Mouse (Mus musculus) adipose tissue, adult 10 weeks (tissue): ENCODE data around the gene Ncstn. TPM values are rescaled to one million over a fixed set of nuclear protein-coding genes. Genes with fewer than 3 reads are reported as not detected.

Experiments
- polyA plus RNA-seq: library from polyadenylated mRNA; stranded (reverse); fragments of 350-450 nt; fragmentation: Illumina TruSeq; extraction: RNeasy Lipid Tissue Mini Kit (QIAGEN cat#74804); gene quantifications from one replicate; pipeline ENCODE4 v1.2.3, GENCODE M21; 2014; ENCODE audit warnings: low read depth, low replicate concordance

The Ncstn gene
- 134 TPM for polyA plus RNA-seq

DNA sequence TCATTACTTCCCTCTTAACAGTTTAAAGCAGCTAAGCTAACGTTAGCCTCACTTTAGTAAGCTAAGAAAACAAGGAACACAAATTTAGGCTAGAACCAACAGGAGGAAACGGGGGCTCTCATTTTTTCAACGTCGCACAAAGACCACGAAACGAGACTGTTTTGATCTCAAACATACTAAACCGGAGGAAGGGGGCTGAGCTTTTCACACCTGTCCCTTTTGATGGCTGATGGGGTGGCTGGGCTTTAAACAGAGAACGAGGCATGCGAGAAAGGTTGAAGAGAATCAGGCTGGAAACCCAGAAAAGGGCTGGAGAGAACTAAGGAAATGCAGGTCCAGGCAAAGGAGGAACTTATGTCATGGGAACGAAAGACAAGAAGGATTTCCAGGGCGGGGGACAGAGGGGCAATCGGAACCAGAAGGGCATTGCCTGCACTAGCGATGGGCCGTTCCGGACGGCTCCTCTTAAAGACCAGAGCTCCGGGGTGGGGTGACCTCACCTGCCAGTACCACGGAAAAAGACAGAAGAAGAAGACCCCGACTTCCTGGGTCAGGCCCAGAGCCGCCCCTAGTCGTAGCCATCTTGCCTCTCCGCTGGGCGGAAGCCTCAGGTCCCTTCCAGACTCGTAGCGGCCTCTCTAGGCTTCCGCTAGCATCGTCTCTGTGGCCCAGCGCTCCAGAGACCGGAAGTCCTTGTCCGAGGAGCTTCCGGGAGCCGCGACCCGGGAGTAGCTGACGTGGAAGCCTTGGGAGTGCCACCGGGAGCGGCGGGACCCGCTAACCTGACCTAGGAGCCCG is at the start of gene Ncstn, which contains the start of gene Copa:
TSS of gene Ncstn (minus strand) at position 695 of the 798 bp plus-strand sequence.
TSS of gene Copa (plus strand) at position 429 of the 798 bp plus-strand sequence.

DNA sequence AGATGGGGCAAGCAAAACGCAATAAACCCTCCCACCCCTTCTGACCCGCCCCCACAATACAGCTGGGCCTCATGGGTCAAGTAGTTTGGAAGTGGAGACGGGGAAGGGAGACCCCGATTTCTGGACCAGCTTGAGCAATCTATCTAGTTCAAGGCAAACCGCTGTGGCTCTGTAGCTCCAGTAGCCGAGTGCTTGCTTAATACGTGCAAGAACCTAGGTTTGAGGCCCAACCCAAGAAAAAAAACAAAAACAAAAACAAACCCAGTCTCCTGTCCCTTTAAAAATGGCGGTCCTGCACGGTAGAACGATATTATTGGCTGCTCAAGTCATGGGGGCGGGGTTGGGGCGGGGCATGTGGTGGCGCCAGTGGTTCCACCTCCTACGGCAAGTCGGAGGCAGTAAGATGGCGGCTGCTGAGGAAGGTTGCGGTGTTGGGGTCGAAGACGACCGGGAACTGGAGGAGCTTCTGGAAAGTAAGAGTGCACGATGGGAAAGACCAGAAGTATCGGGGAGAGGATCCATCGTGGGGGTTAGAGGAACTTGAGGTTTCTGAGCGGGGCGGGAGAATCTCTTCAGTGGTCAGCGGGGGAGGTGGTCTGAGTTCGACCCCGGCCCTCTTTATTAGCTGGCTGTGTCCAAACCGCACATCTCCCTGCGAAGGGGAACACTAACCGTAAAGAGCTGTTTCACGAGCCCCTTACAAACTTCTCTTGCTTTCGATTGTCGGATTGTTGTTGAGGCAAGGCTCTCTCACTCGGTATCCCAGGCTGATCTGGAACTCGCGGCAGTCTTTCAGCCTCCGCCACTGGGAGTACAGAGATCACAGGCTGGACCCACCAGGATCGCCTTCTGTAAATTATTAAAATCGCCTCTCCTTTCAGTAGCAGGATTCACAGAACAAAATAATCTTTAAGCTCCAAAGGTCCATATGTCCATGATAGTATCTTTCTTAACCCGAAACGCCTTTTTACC is 44.1 kb upstream of the Ncstn start, which contains the start of gene Pex19:
TSS of gene Pex19 (plus strand) at position 380 of the 972 bp plus-strand sequence.

DNA sequence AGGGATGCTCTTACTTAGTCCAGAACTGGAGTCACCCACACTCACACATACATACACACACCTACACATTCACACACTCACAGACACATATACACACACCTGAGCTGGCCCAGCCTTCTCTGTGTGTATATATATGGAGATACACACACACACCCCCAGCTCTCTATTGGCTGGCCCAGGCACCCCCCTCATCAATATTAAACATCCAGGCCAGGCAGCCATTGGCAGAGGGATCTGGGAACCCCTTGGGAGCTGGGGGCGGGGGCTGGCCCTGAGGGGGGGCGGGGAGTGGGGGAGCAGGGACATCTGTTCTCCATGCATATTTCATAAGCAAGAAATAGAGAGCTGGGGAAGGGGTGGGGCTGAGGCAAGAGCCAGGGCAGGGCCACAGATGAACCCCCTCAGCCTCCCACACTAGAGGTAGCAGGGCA is 25.1 kb downstream of the Ncstn start, which contains the start of gene Nhlh1:
TSS of gene Nhlh1 (minus strand) at position 83 of the 431 bp plus-strand sequence.

DNA sequence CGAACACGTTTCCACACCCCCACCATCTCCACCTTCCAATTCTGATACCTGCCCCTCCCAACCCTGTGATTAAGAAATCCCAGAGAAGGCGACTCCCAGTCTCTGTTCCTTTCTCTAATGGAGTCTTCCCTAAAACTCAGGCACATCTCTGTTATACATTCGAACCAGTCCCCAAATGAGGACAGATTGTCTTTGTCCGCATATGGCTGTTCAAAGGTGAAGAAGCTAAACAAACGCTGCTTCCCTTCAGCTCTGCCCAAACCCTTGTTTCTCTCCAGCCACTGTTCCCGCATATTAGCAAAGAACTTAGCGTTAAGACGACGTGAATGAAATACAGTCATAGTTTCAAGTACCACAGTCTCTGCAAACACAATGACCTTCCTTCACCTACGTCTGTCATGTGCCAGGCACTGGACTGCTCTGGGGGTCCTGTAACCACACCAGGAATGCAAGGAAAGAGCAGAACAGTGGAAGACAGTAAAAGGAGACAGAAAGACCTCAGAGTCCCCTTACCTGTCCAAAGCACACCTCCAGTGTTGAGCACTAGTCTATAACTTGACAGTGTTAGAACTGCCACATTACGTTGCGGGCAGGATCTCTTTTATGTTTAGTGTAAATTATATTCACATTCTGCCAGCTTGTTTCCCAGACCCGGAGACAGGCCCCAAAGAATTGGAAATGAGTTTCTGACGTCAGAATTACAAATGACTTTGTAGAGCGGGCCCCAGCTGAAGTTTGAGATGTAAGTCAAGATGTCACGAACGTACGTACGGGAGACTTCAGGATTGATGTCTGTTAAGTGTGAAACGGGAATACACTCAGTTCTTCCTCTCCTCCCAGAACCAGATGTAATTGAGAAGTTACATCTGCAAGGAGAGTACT is 54.0 kb downstream of the Ncstn start, which contains the start of gene Vangl2:
TSS of gene Vangl2 (minus strand) at position 51 of the 882 bp plus-strand sequence.

Other genes with a start within 250 kb of the Ncstn start
- gene Cd84, start 243.1 kb downstream of the Ncstn start, polyA plus RNA-seq: 10.0 TPM
- gene Gm10521, start 187.1 kb downstream of the Ncstn start, polyA plus RNA-seq: 0.86 TPM
- 3.3 TPM for gene Slamf6, start 165.3 kb downstream of the Ncstn start, polyA plus RNA-seq
- 4.7 TPM for gene Vangl2, start 54.4 kb downstream of the Ncstn start, polyA plus RNA-seq
- not detected for gene Nhlh1, start 25.2 kb downstream of the Ncstn start, polyA plus RNA-seq
- gene Copa, start 266 bp downstream of the Ncstn start, polyA plus RNA-seq: 188 TPM
- 124 TPM for gene Pex19, start 44.0 kb upstream of the Ncstn start, polyA plus RNA-seq
- gene Dcaf8, start 65.3 kb upstream of the Ncstn start, polyA plus RNA-seq: 109 TPM
- gene Pea15a, start 124.0 kb upstream of the Ncstn start, polyA plus RNA-seq: 156 TPM
- 1.7 TPM for gene Casq1, start 137.1 kb upstream of the Ncstn start, polyA plus RNA-seq
- 7.1 TPM for gene Atp1a4, start 175.6 kb upstream of the Ncstn start, polyA plus RNA-seq
- gene Igsf8, start 178.8 kb upstream of the Ncstn start, polyA plus RNA-seq: 34.2 TPM
- 153 TPM for gene Atp1a2, start 215.3 kb upstream of the Ncstn start, polyA plus RNA-seq
- gene Kcnj9, start 246.5 kb upstream of the Ncstn start, polyA plus RNA-seq: 1.3 TPM